Mouse (Mus musculus): ENCODE data around the gene Prss36.
A peak's percentile ranks its signal among the peaks of the same experiment; 100 is the strongest.
"Not testable (repeated sequence)": the region's sequence is repeated elsewhere in the genome, so short reads cannot be mapped to it uniquely, and the experiment has no call there.

Prss36 gene

DNA sequence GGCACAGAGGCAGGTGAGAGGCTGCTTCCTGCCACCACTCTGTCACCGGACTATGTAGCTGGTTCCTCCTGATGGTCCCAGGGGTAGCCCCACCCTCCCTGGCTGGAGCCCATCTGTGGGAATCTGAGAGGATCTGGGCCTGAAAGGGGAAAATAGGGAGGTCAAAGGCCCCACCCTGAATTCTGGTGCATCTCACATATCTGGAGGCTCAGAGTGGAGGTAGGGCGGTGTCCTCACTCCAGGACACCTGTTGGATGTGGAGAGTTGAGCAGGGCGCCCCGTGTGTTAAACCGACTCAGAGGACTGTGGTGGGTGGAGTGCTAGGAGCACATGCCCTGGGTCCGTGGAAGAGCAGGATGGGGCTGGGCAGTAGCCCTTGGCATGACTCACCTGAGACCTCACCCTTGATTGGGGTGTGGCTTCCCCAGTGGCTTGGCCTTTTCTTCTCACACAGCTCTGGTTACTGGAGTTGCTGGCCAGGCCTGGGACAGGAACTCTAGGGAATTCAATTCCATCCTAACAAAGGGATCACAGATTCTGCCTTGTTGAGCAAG lies at the start of gene Prss36:
Prss36 (minus strand) TSS at position 256 of the 554 bp plus-strand sequence.
- DNase-seq, result no peak

DNA sequence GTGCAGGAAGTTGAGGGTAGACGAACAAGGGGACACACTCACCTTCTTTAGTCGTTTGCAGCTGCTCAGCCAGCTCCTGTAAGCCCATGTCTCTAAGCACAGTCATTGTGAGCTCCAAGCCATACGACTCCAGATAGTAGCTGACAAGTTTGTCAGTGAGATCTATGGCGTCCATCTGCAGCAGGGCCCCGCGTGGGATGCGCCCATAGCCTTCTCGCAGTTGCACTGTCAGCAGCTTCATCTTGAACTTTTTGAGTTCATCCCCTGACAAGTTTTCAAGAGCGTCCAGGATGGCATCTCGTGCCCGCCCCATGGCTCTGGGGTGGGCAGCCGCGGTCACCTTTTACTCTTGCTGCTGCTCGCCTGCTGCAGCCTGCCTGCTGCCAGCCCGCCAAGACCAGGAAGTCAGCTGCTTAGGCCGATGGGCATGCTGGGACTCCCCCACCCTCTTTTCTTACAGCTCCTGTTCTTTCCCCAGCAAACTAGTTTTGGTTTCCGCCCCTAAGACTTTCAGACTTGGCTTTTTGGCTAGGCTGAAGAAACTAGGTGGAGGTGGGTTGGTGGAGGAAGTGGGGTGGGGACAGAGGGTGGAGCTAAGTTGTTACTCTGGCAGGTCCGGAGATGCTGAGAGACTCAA lies 46.9 kb upstream of the Prss36 start, which contains the start of gene Pycard:
Pycard (minus strand) TSS at position 527 of the 637 bp plus-strand sequence.
- no peak for DNase-seq

DNA sequence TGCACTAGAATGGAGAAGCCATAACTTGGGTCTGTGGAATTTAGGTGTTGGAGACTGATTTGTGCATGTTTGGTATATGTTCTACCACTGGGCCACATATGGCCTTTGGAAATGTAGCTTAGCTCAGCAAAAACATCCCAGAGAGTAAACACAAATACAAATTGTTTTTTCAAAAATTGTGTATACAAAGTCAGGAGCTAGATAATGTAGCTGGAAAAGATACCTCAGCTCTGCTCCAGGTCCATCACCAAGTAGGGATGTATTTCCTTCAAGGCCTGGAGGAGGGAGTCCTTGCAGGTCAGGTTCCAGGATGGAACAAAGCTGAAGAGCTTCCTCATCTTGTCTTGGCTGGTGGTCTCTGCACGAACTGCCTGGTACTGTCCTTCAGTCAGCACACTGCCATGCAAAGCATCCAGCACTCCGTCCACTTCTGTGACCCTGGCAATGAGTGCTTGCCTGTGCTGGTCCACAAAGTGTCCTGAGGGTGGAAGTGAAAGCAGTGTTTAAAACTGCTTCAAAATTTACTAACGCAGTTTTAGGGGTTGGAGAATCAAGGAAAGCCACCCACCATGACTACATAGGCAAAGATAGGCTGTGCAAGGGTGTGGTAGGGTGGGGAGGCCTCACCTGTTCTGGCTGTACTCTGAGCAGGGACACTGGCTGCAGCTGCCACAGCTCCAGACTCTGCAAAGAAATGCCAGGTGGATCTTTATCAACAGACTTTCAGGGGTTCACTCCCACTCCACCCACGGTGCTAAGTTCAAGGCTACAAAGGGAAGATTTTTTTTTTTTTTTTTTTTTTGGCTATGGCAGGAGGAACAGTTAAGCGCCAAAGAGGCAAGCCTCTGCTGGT lies 46.2 kb upstream of the Prss36 start:
- DNase-seq, result no peak

DNA sequence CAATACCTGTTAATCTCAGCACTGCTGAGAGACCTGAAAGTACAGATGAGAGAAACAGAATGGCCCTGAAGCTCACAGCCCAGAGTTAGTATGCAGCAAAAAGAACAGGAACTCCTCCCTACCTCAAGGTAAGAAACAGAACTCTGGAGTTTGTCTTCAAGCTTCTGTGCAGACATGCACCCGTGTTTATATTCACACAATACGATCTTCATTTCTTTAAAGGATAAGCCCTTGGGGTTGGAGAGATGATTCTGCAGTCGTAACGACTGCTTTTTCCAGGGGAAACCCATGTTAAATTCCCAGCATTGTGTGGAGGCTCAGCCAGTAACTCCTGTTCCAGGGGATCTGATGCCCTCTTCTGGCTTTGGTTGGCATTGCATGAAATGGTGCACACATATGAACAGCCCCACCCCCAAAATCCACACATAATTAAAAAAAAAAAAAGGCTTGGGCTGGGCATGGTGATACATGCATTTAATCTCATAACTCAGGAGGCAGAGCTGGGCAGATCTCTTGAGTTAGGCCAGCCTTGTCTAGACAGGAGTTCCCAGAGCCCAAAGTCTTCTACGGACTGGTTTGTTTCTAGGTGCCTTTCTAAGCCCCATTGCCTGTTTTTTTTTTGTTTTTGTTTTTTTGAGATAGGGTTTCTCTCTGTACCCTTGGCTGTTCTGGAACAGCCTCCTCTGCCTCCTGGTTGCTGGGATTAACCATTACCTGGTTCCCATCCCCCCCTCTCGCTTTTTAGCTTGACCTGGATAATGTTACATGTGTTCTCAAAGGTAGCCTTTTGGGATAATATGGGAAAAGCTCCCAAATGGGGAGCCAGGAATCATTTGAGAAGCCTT lies 45.3 kb upstream of the Prss36 start:
- peak; percentile 77 to 80 for DNase-seq

DNA sequence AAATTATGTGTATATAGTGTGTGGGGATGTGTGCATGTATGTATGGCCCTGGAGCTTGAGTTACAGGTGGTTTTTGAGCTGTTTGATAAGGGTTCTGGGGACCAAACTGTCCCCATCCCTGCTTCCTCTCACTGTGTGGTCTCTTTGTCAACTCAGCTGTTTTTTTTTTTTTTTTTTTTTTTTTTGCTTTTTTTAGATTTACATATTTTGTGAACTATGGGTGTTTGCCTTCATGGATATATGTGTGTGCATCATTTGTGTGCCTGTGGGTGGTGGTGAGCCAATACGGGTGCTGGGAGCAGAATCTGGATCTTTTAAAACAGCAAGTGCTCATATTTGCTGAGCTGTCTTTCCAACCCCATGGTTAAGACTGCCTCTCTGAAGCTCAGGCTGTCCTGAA lies 42.4 kb upstream of the Prss36 start:
- DNase-seq, result no peak

DNA sequence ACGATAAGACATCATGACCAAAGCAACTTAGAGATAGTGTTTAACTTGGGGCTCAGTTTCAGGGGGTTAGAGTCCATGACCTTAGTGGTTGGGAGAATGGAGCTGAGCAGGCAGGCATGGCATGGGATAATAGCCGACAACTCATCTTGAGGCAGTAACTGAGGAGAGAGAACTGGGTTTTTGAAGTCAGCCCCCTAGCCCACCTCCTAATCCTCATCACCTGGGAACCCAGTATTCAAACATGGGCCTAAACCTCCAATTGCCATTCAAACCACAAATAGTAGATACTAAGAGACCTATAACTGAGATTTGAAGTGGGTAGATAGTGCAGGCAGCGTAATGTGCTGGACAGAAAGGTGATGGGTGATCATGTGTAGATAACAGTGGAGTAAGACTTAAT lies 34.1 kb upstream of the Prss36 start:
- no peak for DNase-seq

DNA sequence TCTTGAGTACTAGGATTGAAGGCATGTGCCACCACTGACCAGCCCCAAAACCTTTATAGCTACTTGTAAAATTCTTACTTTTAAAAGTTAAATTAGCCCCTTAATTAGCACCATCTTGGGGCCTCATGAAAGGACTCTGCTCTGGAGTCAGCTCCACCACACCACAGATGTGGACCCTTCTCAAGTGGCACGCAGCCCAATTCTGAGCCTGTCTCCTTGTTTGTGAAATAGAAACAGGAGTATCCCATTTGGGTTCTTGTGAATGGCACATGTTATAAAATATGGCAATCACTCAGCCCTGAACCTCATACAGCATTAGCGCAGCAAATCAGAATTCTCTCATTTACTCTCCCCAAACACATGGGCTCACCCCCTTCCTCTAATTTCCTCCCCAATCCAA lies 32.3 kb upstream of the Prss36 start:
- DNase-seq, result no peak

DNA sequence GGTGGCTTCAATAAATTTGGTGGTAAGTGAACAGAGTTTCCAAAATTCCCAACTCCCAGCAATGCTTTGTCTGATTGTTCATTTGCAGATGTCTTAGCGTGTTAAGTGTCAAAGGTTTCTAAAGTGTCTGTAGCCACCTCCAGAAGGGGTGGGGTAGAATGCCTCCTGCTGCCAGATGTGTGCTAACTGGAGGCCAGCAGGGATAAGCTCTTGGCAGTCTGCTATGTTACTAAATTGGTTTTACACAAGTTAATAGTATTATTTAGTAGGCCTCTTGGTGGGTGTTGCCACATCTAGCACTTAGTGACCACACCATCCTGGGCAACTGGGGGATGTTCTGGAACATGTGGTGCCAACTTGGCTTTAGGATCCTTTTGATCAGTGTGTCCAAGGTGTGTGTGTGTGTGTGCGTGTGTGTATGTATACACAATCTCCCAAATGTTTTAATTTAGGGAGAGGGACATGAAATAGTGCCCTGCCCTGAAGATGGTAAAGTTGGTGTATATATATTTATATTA lies 27.9 kb upstream of the Prss36 start:
- no peak for DNase-seq

DNA sequence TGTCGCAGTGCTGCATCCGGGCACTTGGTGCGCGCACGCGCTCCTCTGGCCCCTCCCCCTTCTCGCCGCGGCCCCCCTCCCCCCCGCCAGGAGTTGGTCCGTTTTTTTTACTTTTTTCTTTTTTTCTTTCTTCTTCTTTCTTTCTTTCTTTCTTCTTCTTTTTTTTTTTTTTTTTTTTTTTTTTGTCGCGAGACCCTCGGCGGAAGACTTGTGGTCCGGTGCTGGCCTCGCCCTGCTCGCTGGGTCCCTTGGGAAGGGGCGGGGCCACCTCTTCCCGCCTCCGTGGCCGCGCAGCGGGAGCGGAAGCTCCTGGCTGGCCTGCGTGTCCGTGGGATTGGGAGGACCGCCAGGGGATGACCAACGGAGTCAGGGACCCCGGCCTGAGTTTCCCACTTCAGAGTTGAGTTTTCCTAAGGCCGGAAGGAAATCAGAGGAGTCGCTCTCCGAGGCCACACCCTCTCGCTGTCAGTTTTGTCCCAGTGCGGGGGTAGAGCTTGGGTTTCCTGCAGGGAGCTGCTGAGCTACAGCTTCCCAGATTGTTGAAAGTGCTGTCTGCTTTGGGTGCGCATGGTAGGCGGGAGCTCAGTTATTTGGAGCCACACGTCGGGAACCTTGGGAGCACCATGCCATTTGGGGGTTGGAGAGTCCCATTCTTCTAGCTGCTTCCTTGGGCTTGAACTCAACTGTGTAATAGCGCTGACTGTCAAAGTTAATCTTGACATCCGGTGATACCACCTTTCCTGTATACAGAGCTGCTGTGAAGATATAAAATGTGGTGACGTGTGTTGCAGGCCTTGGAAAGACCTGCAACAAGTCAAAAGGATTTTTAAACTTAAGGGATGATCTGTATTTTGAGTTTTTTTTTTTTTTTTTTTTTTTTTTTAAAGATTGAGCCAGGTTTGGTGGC lies 21.6 kb upstream of the Prss36 start:
- peak; percentile 61 to 75 for DNase-seq

DNA sequence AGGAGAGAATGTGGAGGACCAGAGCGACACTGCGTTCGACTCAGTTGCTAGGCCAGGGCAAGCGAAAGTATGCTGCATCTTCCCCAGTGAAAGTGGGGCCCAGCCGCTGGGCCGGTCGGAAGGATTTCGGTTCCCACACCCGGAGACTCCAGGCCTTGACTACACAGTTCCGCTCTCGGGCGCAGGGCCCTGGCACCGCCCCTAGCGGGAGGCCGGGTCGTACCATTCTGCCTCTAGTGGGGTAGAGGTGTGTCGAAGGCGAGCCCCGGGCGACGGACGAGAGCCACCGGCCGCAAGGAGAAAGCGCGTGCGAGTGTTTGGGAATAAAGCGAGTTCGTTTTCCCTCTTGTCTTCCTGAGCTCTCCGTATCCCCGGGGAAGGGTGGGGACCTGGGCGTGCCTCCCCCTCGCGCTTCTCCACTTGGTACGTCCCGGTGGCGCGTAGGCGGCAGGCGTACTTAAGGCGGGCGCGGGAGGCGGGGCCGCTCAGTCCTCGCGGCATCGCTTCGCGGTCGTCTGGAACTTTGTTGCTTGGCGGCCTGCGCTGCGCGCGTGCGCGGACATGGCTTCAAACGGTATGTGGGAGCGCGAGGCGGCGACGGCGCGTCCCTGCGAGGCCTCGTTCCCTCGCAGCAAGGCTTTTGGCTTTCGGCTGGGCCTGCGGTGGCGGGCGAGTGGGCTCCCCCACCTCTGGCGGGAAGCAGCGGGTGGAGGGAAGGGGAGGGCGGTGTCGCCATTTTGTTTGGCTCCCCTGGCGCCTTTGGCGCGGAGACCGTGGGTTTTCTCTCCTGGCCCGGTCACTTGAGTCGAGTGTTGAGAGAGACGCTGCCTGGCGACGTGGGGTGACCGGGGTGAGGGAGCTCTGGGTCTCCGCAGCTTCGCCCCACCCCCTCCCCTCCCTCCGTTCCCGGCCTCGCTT lies 20.7 kb upstream of the Prss36 start, which contains the start of gene Fus:
Fus (plus strand) TSS at position 454 of the 918 bp plus-strand sequence.
- DNase-seq, result peak; percentile 92 to 98

DNA sequence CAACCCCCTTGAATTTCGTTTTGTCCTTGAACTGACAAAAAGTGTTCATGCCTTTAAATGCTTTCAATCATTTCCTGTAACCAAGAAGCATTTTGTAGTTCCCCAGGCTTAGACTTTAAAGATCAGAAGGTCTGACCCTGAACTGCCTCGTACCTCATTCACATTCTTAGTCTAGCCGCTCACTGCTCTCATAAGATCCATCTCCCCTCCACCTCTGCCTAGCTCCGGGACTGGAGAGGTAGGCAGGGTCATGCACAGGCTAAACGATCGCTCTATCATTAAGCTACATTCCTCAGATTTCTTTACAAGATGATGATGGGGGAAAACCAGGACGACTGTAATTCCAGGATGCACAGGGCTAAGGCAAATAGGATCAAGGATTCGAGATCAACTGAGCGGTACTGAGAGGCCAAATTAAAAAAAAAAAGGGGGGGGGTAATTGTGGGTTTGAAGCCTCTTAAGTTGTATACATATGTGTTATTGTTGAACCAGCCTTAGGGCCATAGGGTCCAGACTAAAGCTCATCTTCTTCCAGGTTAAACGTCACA lies 19.9 kb upstream of the Prss36 start:
- peak in 1 of 2 experiments; percentile 30 for DNase-seq

DNA sequence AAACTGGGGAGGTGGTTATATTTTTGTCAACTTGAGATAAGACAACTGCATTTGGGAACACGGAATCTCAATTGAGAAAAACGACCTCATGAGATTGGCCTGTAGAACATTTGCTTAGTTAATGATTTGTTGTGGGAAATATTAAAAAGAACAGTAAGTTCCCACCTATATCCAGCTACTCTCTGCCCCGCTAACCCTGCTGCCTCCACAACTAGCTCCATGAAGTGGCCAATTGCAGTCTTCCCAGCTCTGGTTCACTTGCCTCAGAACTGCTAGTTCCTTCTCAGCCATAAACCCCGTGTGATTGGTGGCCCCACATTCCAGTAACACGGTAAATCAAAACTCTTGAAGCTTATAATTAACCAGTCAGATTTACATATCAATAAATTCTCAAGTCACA lies 12.8 kb upstream of the Prss36 start:
- no peak for DNase-seq

DNA sequence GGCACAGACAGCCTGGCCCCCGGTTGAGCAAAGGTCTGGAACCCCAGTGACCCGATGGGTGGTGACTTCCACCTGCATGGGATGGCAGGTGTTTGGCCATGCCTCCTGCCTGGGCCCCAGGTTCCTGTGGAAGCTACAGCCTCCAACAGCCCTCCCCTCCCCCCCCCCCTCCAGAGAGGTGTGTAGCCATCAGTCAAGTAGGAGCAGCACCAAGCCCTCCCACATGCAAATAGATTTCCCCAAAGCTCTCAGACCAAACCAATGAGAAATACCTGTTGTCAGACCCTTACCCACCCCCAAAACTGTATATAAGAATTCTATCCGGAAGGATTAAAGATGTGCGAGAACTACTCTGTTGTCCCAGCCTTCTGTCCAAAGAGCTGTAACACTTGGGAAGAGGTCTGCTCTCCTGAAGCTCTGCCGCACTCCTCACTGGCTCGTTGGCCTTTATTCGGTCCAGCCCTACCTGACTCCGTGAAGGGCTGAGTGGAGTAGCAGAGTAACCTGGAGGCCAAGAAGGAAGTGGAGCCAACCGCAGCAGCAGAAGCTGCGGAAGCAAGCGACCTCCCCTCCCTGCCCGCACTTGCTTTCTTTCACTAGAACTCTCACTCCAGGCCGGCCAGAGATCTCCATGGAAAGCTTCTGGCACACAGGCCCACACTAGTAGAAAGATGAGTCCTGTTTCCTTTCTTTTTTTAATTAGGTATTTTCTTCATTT lies 6.5 kb upstream of the Prss36 start:
- no peak for DNase-seq

DNA sequence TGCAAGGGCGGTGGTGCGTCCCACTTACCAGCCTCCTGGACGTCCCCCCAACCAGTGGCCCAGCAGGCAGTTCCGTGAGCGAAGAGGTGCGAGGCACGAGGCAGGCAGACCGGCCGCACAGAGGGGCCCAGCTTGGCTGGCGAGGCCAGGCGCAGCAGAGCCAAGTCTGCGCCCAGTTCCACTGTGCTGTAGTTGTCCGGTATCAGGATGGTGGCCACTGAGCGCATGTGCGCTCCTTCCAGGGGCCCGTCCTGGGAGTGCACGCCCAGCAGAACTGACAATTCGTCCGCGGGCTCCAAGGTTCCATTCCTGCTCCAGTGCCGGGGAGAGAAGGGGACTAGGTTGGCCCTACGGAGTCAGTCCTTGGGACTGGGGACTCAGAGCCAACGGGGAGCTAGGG lies 1.9 kb downstream of the Prss36 start:
- DNase-seq, result no peak

DNA sequence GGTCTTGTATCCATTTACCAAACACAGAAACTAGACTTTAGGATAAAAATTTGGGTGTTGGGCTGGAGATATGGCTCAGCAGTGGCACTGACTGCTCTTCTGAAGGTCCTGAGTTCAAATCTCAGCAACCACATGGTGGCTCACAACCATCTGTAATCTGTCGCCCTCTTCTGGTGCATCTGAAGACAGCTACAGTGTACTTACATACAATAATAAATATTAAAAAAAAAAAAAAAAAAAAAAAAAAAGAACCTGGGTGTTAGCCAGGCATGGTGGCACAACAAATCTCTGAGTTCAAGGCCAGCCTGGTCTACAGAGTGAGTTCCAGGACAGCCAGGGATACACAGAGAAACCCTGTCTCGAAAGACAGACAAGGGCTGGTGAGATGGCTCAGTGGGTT lies 4.4 kb downstream of the Prss36 start:
- not testable (repeated sequence) for DNase-seq

DNA sequence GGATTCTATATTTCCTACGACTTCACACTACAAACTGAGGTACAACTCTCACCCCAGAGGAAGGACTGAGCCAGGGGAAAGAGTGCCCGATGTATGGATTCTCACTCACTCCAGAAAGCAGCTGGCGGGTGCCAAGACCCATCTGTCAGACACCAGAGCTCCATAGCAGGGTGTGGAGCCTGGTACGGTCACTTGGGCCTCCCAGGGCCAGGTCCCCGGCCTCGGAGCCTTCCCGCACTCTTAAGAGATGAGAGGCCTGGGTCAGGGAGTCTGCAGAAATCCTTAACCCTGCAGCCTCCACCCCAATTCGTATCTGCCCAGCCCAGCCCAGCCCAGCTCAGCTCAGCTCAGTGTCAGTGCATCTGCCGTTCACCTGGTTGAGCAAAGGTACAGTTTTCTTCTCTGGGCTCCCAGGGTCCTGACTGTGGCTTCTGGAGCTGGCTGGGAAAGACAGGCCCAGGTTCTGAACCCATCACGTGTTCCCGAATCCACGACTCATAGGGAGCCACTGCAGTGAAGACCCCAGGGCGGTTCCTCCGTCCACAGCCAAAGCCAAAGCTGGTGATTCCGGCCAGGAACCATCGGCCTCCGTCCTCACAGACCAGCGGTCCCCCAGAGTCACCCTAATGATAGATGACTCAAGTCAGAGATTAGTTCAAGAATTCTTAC lies 10.2 kb downstream of the Prss36 start:
- no peak for DNase-seq

DNA sequence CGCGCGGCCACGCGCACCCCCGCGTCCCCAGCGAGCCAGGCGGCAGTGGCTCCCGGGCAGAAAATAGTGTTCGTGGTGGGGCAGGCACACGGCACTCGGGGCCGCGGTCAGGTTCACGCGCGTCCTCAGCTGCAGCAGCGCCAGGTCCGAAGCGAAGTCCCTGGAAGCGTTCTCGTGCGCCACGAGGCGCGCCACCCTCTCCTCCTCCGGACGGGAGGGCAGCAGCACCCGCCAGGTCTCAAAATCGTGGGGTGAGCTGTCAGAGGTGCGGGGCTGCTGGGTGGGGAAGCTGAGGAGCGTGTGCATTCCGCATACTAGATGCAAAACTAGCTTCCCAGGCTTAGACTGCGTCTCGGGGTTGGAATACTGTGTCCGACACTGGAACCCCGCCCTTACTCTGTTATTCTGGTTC lies 10.8 kb downstream of the Prss36 start:
- no peak for DNase-seq

DNA sequence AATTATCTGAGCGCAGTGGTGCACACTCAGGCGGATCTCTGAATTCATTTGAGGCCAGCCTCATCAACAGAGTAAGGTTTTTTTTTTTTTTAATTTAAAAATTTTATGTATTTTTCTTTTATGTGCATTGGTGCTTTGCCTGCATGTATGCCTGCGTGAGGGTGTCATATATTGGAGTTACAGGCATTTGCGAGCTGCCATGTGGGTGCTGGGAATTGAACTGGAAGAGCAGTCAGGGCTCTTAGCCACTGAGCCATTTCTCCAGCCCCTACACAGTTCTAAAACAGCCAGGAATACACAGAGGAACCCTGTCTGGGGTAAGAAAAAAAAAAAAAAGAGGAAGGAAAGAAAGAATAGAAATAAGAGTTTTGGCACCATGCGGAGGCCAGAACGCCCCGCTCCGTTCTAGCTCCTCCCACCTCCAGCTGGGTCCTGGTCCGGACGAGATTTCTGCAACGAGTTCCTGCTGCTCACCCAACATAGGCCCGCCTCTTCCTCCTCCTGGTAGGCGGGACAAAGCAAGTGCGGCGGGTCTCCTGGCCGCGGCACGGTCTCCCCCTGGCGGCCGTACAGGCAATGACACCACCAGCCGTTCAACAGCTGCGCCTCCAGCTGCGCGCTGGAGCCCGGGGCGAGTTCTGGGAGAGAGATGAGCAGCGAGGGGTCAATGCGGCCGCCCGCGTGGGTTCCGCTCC lies 11.3 kb downstream of the Prss36 start:
- peak; percentile 95 to 96 for DNase-seq

Measured in cerebellum, adult 18-20 months (tissue).